Mouse (Mus musculus) lung, adult 2 months (tissue): ENCODE measurements around the gene Adcyap1r1.

ENCODE experiments used
- CTCF ChIP-seq: fragments of 200-500 bp; IDR thresholded peaks from 2 replicates; pipeline ENCODE4 v1.5.1; 2011; ENCODE audit warnings: mild to moderate bottlenecking, low read length, control low read depth; ENCODE audit not compliant: insufficient read depth
- POLR2A ChIP-seq: fragments of 200-500 bp; IDR thresholded peaks from 2 replicates; pipeline ENCODE4 v1.6.1; 2011; ENCODE audit warnings: low read depth, mild to moderate bottlenecking, control low read depth, low read length, borderline replicate concordance; ENCODE audit errors: extremely low read depth

GRCm38 (mm10) chr6:55496201-55496600 lies 44.4 kb downstream of the Adcyap1r1 start:
- TF ChIP-seq CTCF (no peak), POLR2A (no peak)
